Mouse (Mus musculus): ENCODE data around the gene Olfr1511. TPM values are rescaled to one million over a fixed set of nuclear protein-coding genes. Genes with fewer than 3 reads are reported as not detected.

Olfr1511 gene
- not detected for total RNA-seq (2023)

DNA sequence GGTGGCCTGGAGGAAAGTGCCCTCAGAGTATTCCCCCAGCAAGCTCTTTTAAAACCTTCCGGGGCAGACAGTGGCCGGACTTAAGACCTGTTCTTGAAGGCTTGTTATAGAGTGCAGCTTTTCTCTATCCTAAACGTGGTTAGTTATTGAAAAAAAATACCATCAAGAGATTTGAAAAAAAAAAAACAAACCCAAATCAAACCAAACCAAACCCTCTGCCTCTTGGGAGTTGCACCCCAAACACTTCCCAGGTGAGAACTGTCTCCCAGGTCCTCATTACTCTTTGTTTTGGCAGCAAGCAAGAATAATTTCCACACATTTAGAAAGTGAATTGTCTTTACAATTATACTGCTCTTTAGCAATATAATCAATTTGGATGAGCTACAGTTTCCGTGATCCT lies at the start of gene Olfr1511:
Gene Olfr1511 (minus strand): TSS at position 101 of the 400 bp plus-strand sequence.

GRCm38 (mm10) chr14:52442690-52443089 lies 45.5 kb upstream of the Olfr1511 start, which contains the start of gene Olfr1509:
Olfr1509 (plus strand) TSS chr14:52442990.

GRCm38 (mm10) chr14:52414273-52414672 lies 17.1 kb upstream of the Olfr1511 start, which contains the start of gene Olfr1510:
Olfr1510 (minus strand) TSS chr14:52414373.

GRCm38 (mm10) chr14:52379068-52379467 lies 18.1 kb downstream of the Olfr1511 start, which contains the start of gene Olfr1512:
Olfr1512 (minus strand) TSS chr14:52379168.

DNA sequence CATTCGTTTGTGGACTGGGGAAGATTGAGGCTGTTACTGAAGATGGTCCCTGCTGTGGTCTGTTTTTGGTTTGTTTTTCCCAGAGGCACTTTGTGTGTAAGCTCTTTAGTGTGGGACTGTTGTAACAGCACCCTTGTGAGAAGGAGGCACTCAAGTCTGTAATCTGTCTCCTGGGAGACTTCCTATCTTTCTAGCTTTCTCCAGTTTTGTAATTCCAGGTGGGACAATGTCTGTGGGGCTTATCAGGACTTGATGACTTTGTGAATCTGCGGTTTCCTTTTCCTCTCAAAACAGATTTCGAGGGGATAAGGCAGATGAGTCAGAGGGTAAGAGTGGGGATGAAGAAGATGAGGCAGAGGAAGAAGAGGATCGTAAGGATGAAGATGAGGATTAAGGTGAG lies 40.9 kb downstream of the Olfr1511 start, which contains the start of gene Olfr1513:
Gene Olfr1513 (minus strand): TSS at position 101 of the 400 bp plus-strand sequence.

Other genes with a start within 250 kb of the Olfr1511 start
- 10 to 100 TPM; 54.3 to 57.0 TPM for gene Supt16, start 200.0 kb downstream of the Olfr1511 start, total RNA-seq (2023)
- 100 to 1,000 TPM; 135 to 144 TPM for gene Chd8, start 139.6 kb downstream of the Olfr1511 start, total RNA-seq (2023)
- gene Tox4, start 118.2 kb downstream of the Olfr1511 start, total RNA-seq (2023) = 100 to 1,000 TPM in 1 of 2 experiments, 10 to 100 TPM in 1; 89.5 to 107 TPM
- 1 to 10 TPM; 8.5 to 10.0 TPM for gene Rab2b, start 117.8 kb downstream of the Olfr1511 start, total RNA-seq (2023)
- 10 to 100 TPM; 38.2 to 51.9 TPM for gene Mettl3, start 92.3 kb downstream of the Olfr1511 start, total RNA-seq (2023)
- gene Sall2, start 68.6 kb downstream of the Olfr1511 start, total RNA-seq (2023) = 1 to 10 TPM; 3.1 to 3.7 TPM
- gene Olfr1513, start 41.0 kb downstream of the Olfr1511 start, total RNA-seq (2023) = not detected
- not detected for gene Olfr1512, start 18.2 kb downstream of the Olfr1511 start, total RNA-seq (2023)
- gene Olfr1510, start 17.0 kb upstream of the Olfr1511 start, total RNA-seq (2023) = not detected
- not detected for gene Olfr1509, start 45.6 kb upstream of the Olfr1511 start, total RNA-seq (2023)
- not detected for gene Olfr1508, start 70.1 kb upstream of the Olfr1511 start, total RNA-seq (2023)
- gene Olfr1507, start 98.4 kb upstream of the Olfr1511 start, total RNA-seq (2023) = not detected